Mouse (Mus musculus): ENCODE results near the gene Wnt4. TPM values are rescaled to one million over a fixed set of nuclear protein-coding genes. Genes with fewer than 3 reads are reported as not detected.

Gene Wnt4
- polyA plus RNA-seq, 1 experiment from 2014 or later = 0.99 TPM

- no peaks in the 10 kb centered on the region for H3K27me3 ChIP-seq (ENCODE audit: low read depth, poor library complexity, severe bottlenecking)
- no peak for DNase-seq (ENCODE audit: low spot score)
- no peak overlapping the region for H3K27ac ChIP-seq (replicated peaks)
- peaks cover 28% of the 10 kb centered on the region for H3K4me1 ChIP-seq
- H3K36me3 ChIP-seq = 0 out of 2 replicates have a peak, but pooled peaks cover 3% of the 10 kb centered on the region
- H3K9me3 ChIP-seq (replicated peaks) = no peaks in the 10 kb centered on the region
- H3K4me3 ChIP-seq = no peak overlapping the region
- WGBS = 89% methylated on average over 8 of the region's 8 CpGs
These were observed 21.1 kb downstream of the Wnt4 start for GRCm38 (mm10) chr4:137298406-137298805.

- Histone ChIP-seq H3K27me3 (ENCODE audit: low read depth, poor library complexity, severe bottlenecking) (no peaks in the 10 kb centered on the region), H3K4me3 (no peak overlapping the region), H3K27ac (replicated peaks) (no peak overlapping the region), H3K36me3 (0 out of 2 replicates have a peak, but pooled peaks cover 3% of the 10 kb centered on the region), H3K9me3 (replicated peaks) (no peaks in the 10 kb centered on the region), H3K4me1 (peaks cover 21% of the 10 kb centered on the region)
- no peak for DNase-seq (ENCODE audit: low spot score)
- WGBS = 96% methylated on average over 13 of the region's 13 CpGs
These were observed 22.9 kb downstream of the Wnt4 start for GRCm38 (mm10) chr4:137300227-137300626.

GRCm38 (mm10) chr4:137301635-137302034, 24.3 kb downstream of the Wnt4 start:
- H3K36me3 ChIP-seq = no peaks in the 10 kb centered on the region
- H3K27me3 ChIP-seq (ENCODE audit: low read depth, poor library complexity, severe bottlenecking) = no peaks in the 10 kb centered on the region
- no peak for DNase-seq (ENCODE audit: low spot score)
- WGBS = 60% methylated on average over 16 of the region's 16 CpGs
- no peak overlapping the region for H3K4me3 ChIP-seq
- H3K9me3 ChIP-seq (replicated peaks) = no peaks in the 10 kb centered on the region
- peaks cover 35% of the 10 kb centered on the region for H3K4me1 ChIP-seq
- peak overlapping the region; percentile 53; the same call in 1 of the 2 replicates for H3K27ac ChIP-seq (replicated peaks)

- Histone ChIP-seq H3K4me1 (peaks cover 46% of the 10 kb centered on the region), H3K4me3 (no peak overlapping the region), H3K27ac (replicated peaks) (no peak overlapping the region; the same call in 1 of the 2 replicates), H3K27me3 (ENCODE audit: low read depth, poor library complexity, severe bottlenecking) (no peaks in the 10 kb centered on the region), H3K9me3 (replicated peaks) (no peaks in the 10 kb centered on the region), H3K36me3 (no peaks in the 10 kb centered on the region)
- no peak for DNase-seq (ENCODE audit: low spot score)
- 90% methylated on average over 7 of the region's 7 CpGs for WGBS
These were observed 26.8 kb downstream of the Wnt4 start for GRCm38 (mm10) chr4:137304106-137304505.

DNA sequence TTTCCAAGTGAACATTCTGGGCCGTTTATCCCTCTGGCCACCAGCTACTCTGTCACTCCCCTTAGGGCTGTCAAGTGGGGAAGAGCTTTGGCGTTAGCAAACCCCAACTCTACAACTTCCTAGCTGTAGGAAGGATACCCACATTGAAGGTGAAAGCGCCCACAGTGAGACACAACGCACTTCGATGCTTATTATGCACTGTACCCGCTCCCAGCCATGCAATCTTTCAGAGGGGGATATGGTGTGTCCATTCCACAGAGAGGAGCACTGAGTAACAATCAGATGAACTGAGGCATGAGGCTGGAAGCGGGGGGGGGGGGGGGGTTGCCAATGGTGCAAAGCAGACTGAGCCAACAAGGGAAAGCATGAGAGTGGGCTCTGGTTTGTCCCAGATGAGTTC, 27.8 kb downstream of the Wnt4 start:
- Histone ChIP-seq H3K4me1 (peaks cover 50% of the 10 kb centered on the region), H3K27ac (replicated peaks) (no peak overlapping the region), H3K4me3 (no peak overlapping the region), H3K36me3 (no peaks in the 10 kb centered on the region), H3K27me3 (ENCODE audit: low read depth, poor library complexity, severe bottlenecking) (no peaks in the 10 kb centered on the region), H3K9me3 (replicated peaks) (no peaks in the 10 kb centered on the region)
- DNase-seq (ENCODE audit: low spot score) = no peak
- WGBS = 84% methylated on average over 7 of the region's 7 CpGs

- Histone ChIP-seq H3K27me3 (ENCODE audit: low read depth, poor library complexity, severe bottlenecking) (no peaks in the 10 kb centered on the region), H3K27ac (replicated peaks) (peak overlapping the region; percentile 39), H3K36me3 (no peaks in the 10 kb centered on the region), H3K9me3 (replicated peaks) (no peaks in the 10 kb centered on the region), H3K4me3 (no peak overlapping the region), H3K4me1 (peaks cover 59% of the 10 kb centered on the region)
- DNase-seq (ENCODE audit: low spot score) = no peak
- 83% methylated on average over 13 of the region's 13 CpGs for WGBS
These were observed 28.7 kb downstream of the Wnt4 start for GRCm38 (mm10) chr4:137305831-137306576.

GRCm38 (mm10) chr4:137306577-137306888, 29.2 kb downstream of the Wnt4 start:
- H3K27me3 ChIP-seq (ENCODE audit: low read depth, poor library complexity, severe bottlenecking) = no peaks in the 10 kb centered on the region
- no peak overlapping the region for H3K4me3 ChIP-seq
- no peak for DNase-seq (ENCODE audit: low spot score)
- H3K4me1 ChIP-seq = peaks cover 59% of the 10 kb centered on the region
- 75% methylated on average over 8 of the region's 8 CpGs for WGBS
- H3K27ac ChIP-seq (replicated peaks) = peak overlapping the region; percentile 39
- no peaks in the 10 kb centered on the region for H3K36me3 ChIP-seq
- H3K9me3 ChIP-seq (replicated peaks) = no peaks in the 10 kb centered on the region

GRCm38 (mm10) chr4:137306991-137307706, 29.9 kb downstream of the Wnt4 start:
- Histone ChIP-seq H3K27ac (replicated peaks) (0 out of 2 replicates have a peak overlapping the region, but pooled peaks have one; percentile 9), H3K9me3 (replicated peaks) (no peaks in the 10 kb centered on the region), H3K4me3 (no peak overlapping the region), H3K27me3 (ENCODE audit: low read depth, poor library complexity, severe bottlenecking) (no peaks in the 10 kb centered on the region), H3K4me1 (peaks cover 53% of the 10 kb centered on the region), H3K36me3 (no peaks in the 10 kb centered on the region)
- DNase-seq (ENCODE audit: low spot score) = no peak
- WGBS = 85% methylated on average over 19 of the region's 19 CpGs

- WGBS = 69% methylated on average over 5 of the region's 5 CpGs
- no peak for DNase-seq (ENCODE audit: low spot score)
- H3K27me3 ChIP-seq (ENCODE audit: low read depth, poor library complexity, severe bottlenecking) = no peaks in the 10 kb centered on the region
- no peaks in the 10 kb centered on the region for H3K9me3 ChIP-seq (replicated peaks)
- H3K36me3 ChIP-seq = no peaks in the 10 kb centered on the region
- no peak overlapping the region for H3K4me3 ChIP-seq
- H3K4me1 ChIP-seq = peaks cover 43% of the 10 kb centered on the region
- H3K27ac ChIP-seq (replicated peaks) = no peak overlapping the region
These were observed 31.1 kb downstream of the Wnt4 start for GRCm38 (mm10) chr4:137308377-137308776.

- WGBS = 76% methylated on average over 2 of the region's 2 CpGs
- DNase-seq (ENCODE audit: low spot score) = no peak
- H3K4me1 ChIP-seq = peaks cover 24% of the 10 kb centered on the region
- H3K4me3 ChIP-seq = no peak overlapping the region
- H3K36me3 ChIP-seq = peaks cover 26% of the 10 kb centered on the region
- no peaks in the 10 kb centered on the region for H3K9me3 ChIP-seq (replicated peaks)
- H3K27ac ChIP-seq (replicated peaks) = no peak overlapping the region
- no peaks in the 10 kb centered on the region for H3K27me3 ChIP-seq (ENCODE audit: low read depth, poor library complexity, severe bottlenecking)
These were observed 36.2 kb downstream of the Wnt4 start for GRCm38 (mm10) chr4:137313511-137313910.

DNA sequence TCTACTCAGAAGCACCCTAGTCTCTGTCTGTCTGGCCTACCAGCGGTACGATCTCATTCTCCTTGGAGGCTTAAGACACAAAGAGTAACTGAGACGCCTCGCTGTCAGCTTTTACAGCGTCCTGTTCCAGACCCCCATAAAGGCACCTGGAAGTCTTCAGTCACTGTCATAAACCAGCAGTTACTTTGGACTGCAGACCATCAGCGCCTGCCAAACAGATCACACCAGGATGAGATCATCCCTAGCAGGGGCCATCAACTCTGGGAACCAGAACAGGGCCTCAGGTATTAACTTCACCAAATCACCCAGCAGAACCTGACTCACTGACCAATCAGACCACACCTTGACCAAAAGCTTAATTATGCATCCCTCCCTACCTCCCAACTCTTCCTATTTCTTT, 37.3 kb downstream of the Wnt4 start:
- 80% methylated on average over 6 of the region's 6 CpGs for WGBS
- no peak for DNase-seq (ENCODE audit: low spot score)
- Histone ChIP-seq H3K9me3 (replicated peaks) (no peaks in the 10 kb centered on the region), H3K4me3 (no peak overlapping the region), H3K4me1 (peaks cover 24% of the 10 kb centered on the region), H3K36me3 (peaks cover 37% of the 10 kb centered on the region), H3K27me3 (ENCODE audit: low read depth, poor library complexity, severe bottlenecking) (no peaks in the 10 kb centered on the region), H3K27ac (replicated peaks) (no peak overlapping the region)

GRCm38 (mm10) chr4:137315061-137315460, 37.8 kb downstream of the Wnt4 start:
- H3K4me1 ChIP-seq = peaks cover 20% of the 10 kb centered on the region
- DNase-seq (ENCODE audit: low spot score) = no peak
- no peak overlapping the region for H3K27ac ChIP-seq (replicated peaks)
- H3K4me3 ChIP-seq = no peak overlapping the region
- peaks cover 42% of the 10 kb centered on the region for H3K36me3 ChIP-seq
- H3K27me3 ChIP-seq (ENCODE audit: low read depth, poor library complexity, severe bottlenecking) = no peaks in the 10 kb centered on the region
- no peaks in the 10 kb centered on the region for H3K9me3 ChIP-seq (replicated peaks)
- WGBS = 93% methylated on average over 2 of the region's 2 CpGs

All from midbrain, embryonic 10.5 days (tissue).